Mouse (Mus musculus) CH12.LX (cell line): Measurements from ENCODE around the gene Polr1d.

Experiments used
- CTCF ChIP-seq, 2 experiments: IDR thresholded peaks in 1 of 2; conservative IDR thresholded peaks in 1 of 2; 2 replicates each; pipeline ENCODE4 v1.5.1; 2011 to 2012; ENCODE audit warnings: low read depth in 2 of 2, low read length in 2 of 2, improper control_type of control experiment in 1 of 2, inconsistent platforms in 1 of 2, mild to moderate bottlenecking in 1 of 2, moderate library complexity in 1 of 2
- MAFK ChIP-seq: IDR thresholded peaks from 2 replicates; pipeline ENCODE4 v1.6.1; 2011; ENCODE audit warnings: low read length, improper control_type of control experiment; ENCODE audit not compliant: insufficient replicate concordance
- NRF1 ChIP-seq: IDR thresholded peaks from 2 replicates; pipeline ENCODE4 v1.6.1; 2014; ENCODE audit warnings: low read depth, mild to moderate bottlenecking, inconsistent platforms, low read length, improper control_type of control experiment, moderate library complexity
- RAD21 ChIP-seq: IDR thresholded peaks from 2 replicates; pipeline ENCODE4 v1.6.1; 2011; ENCODE audit warnings: low read depth, mild to moderate bottlenecking, low read length, improper control_type of control experiment, moderate library complexity

- TF ChIP-seq CTCF (conservative IDR thresholded peaks at IDR 0.05 in 1 of 2, IDR thresholded peaks at IDR 0.05 in 1 of 2; ENCODE audit: low read depth in 2 of 2, low read length in 2 of 2) (no peak), RAD21 (no peak), MAFK (no peak), NRF1 (no peak)
These were observed 25.1 kb upstream of the Polr1d start for GRCm38 (mm10) chr5:147051500-147052308.
